8 mouse cellular contexts compared by ENCODE assay signal in the genomic region with DNA sequence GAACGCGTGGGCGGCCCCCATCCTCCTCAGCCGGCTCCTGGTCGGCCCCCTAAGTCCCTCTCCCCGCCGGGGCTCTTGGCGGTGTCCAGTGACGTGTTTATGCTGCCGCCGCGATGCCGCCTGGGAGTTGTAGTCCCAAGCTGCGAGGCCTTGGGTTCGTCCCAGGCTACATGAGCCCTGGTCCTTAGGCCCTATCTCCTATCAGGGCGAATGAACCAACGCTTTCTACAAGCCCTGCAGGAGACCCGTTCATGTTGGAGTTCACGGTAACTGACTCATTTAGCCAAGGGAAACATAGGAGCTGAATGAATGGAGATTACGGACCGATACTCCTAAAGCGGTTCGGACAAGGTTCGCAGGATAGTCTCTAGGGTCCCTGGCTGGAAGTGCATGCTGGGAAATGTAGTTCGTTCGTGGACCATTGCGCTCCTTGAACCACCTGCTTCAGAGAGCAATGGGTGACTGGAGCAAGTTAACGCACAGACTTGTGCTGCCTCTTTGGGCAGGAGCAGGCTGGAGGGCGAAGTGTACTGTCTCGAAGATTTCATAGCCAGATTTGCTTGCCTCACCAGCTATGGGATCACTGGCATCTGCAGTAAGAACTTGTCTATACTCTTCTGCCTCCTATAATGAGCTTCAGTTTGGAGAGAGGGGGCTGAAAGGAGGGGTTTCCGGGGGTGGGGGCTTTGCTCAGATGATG. TPM values are rescaled to one million over a fixed set of nuclear protein-coding genes. Genes with fewer than 3 reads are reported as not detected.
DNase-seq lines count a peak whose midpoint lies in the region; ATAC-seq and TF ChIP-seq lines count a peak whose summit lies in the region.

A gene (minus strand): TSS at position 77 of the 700 bp plus-strand sequence.

- peak within 1 kb of the TSS; percentile 94 for H3K9ac ChIP-seq in forebrain, embryonic 16.5 days (replicated peaks; ENCODE audit: low read depth, low read length)
- peak within 1 kb of the TSS; percentile 76 for H3K9ac ChIP-seq in lung, embryonic 14.5 days

- intact Hi-C loops in heart, postnatal 36 days (cut with DNase I): loop anchor here (5.0 kb wide), 1 partner anchor 317 kb away; a partner anchor contains a TSS

- H3K36me3 ChIP-seq in G1E (replicated peaks): peaks cover 51% of the 10 kb centered on the region
- no peaks in the 10 kb centered on the region for H3K36me3 ChIP-seq in forebrain, embryonic 16.5 days (ENCODE audit: control insufficient read depth, insufficient read depth)
- 0 out of 2 replicates have a peak, but pooled peaks cover 8% of the 10 kb centered on the region for H3K36me3 ChIP-seq in lung, embryonic 14.5 days (ENCODE audit: insufficient read depth)
- H3K36me3 ChIP-seq in thymus, adult 2 months (ENCODE audit: control insufficient read depth, insufficient read depth, low read length): no peaks in the 10 kb centered on the region

- peak within 1 kb of the TSS; percentile 78 for H3K4me3 ChIP-seq in G1E (ENCODE audit: low read depth, low read length)
- peak within 1 kb of the TSS; percentile 88 for H3K4me3 ChIP-seq in forebrain, embryonic 16.5 days (replicated peaks; ENCODE audit: low read length)
- peak within 1 kb of the TSS; percentile 86 for H3K4me3 ChIP-seq in layer of hippocampus, adult 2 months
- peak within 1 kb of the TSS; percentile 87 for H3K4me3 ChIP-seq in lung, embryonic 14.5 days (ENCODE audit: low read depth, low read length)
- peak within 1 kb of the TSS; percentile 82 for H3K4me3 ChIP-seq in olfactory bulb, adult 2 months (ENCODE audit: insufficient read depth, low read depth, low read length)
- peak within 1 kb of the TSS; percentile 60 for H3K4me3 ChIP-seq in thymus, adult 2 months (ENCODE audit: control insufficient read depth, insufficient read depth, low read length)

- H3K9me3 ChIP-seq in G1E (replicated peaks): no peaks in the 10 kb centered on the region
- no peaks in the 10 kb centered on the region for H3K9me3 ChIP-seq in forebrain, embryonic 16.5 days (ENCODE audit: control insufficient read depth, low read length)
- H3K9me3 ChIP-seq in lung, embryonic 14.5 days (ENCODE audit: low read depth, low read length): no peaks in the 10 kb centered on the region

- peak within 1 kb of the TSS; percentile 99 for H3K4me2 ChIP-seq in forebrain, embryonic 16.5 days (ENCODE audit: low read length)
- H3K4me2 ChIP-seq in lung, embryonic 14.5 days: peak within 1 kb of the TSS; percentile 99

- peak within 1 kb of the TSS; percentile 95 for H3K27ac ChIP-seq in forebrain, embryonic 16.5 days (ENCODE audit: low read length)
- H3K27ac ChIP-seq in layer of hippocampus, adult 2 months: peak within 1 kb of the TSS; percentile 96
- H3K27ac ChIP-seq in lung, embryonic 14.5 days (ENCODE audit: low read depth): peak within 1 kb of the TSS; percentile 91
- peak within 1 kb of the TSS; percentile 93 for H3K27ac ChIP-seq in olfactory bulb, adult 2 months (ENCODE audit: insufficient read depth, low read depth, low read length)
- H3K27ac ChIP-seq in thymus, adult 2 months (ENCODE audit: control insufficient read depth, insufficient read depth, low read length): peak within 1 kb of the TSS; percentile 68

- H3K27me3 ChIP-seq in G1E (ENCODE audit: insufficient read depth, low read length): no peaks in the 10 kb centered on the region
- H3K27me3 ChIP-seq in forebrain, embryonic 16.5 days (replicated peaks; ENCODE audit: control insufficient read depth, insufficient read depth, low read length): no peaks in the 10 kb centered on the region
- H3K27me3 ChIP-seq in lung, embryonic 14.5 days (ENCODE audit: insufficient read depth, low read length): no peaks in the 10 kb centered on the region
- no peaks in the 10 kb centered on the region for H3K27me3 ChIP-seq in thymus, adult 2 months (ENCODE audit: control insufficient read depth, insufficient read depth, low read length)

- no peak; the same call in 1 of the 2 replicates for TF ChIP-seq POLR2A in olfactory bulb, adult 2 months (IDR thresholded peaks at IDR 0.05; ENCODE audit: insufficient read depth, low read depth, low read length)
- TF ChIP-seq POLR2A in thymus, adult 2 months (IDR thresholded peaks at IDR 0.05; ENCODE audit: control insufficient read depth, extremely low read depth, insufficient read depth, low read length, poor library complexity): peak; percentile 60; the same call in 1 of the 2 replicates

- TF ChIP-seq CTCF in G1E (IDR thresholded peaks at IDR 0.05; ENCODE audit: low read depth, low read length): no peak
- TF ChIP-seq CTCF in layer of hippocampus, adult 2 months (conservative IDR thresholded peaks at IDR 0.05): no peak
- no peak for TF ChIP-seq CTCF in lung, embryonic 14.5 days (IDR thresholded peaks at IDR 0.05; ENCODE audit: low read depth)
- no peak for TF ChIP-seq CTCF in olfactory bulb, adult 2 months (IDR thresholded peaks at IDR 0.05; ENCODE audit: insufficient read depth, low read depth, low read length)
- 0 out of 2 replicates have a peak, but pooled peaks have one; percentile 2 for TF ChIP-seq CTCF in thymus, adult 2 months (IDR thresholded peaks at IDR 0.05; ENCODE audit: borderline replicate concordance, control insufficient read depth, extremely low read depth, insufficient read depth, low read length, poor library complexity)

- peak; percentile 96 for ATAC-seq in G1E (ENCODE audit: extremely low read depth, insufficient number of reproducible peaks, low FRiP score, poor library complexity, severe bottlenecking)
- ATAC-seq in forebrain, embryonic 16.5 days: peak; percentile 99
- ATAC-seq in lung, embryonic 14.5 days (ENCODE audit: insufficient read depth): peak; percentile 99

- H3K4me1 ChIP-seq in G1E (ENCODE audit: insufficient read depth, low read depth, low read length): peaks cover 39% of the 10 kb centered on the region
- H3K4me1 ChIP-seq in forebrain, embryonic 16.5 days (replicated peaks; ENCODE audit: control insufficient read depth, insufficient read depth, low read length): peaks cover 39% of the 10 kb centered on the region
- peaks cover 12% of the 10 kb centered on the region; the same call in 1 of the 2 replicates for H3K4me1 ChIP-seq in lung, embryonic 14.5 days (ENCODE audit: insufficient read depth)
- peaks cover 25% of the 10 kb centered on the region for H3K4me1 ChIP-seq in olfactory bulb, adult 2 months (ENCODE audit: control insufficient read depth, insufficient read depth, low read length)
- peaks cover 22% of the 10 kb centered on the region for H3K4me1 ChIP-seq in thymus, adult 2 months (replicated peaks; ENCODE audit: control insufficient read depth, insufficient read depth, low read length)

- peak; percentile 94 for DNase-seq in G1E (ENCODE audit: low spot score)
- peak; percentile 96 to 97 for DNase-seq in cerebellum, adult 18-20 months
- peak; percentile 95 to 96 for DNase-seq in heart, postnatal 36 days
- peak; percentile 94 to 95 for DNase-seq in layer of hippocampus, adult 2 months (ENCODE audit: low spot score in 2 of 2)
- peak; percentile 97 for DNase-seq in lung, embryonic 14.5 days
- peak; percentile 96 for DNase-seq in thymus, adult 2 months

- under 1% methylated on average over 31 of the region's 31 CpGs for whole genome bisulfite sequencing in forebrain, embryonic 16.5 days
- WGBS in lung, embryonic 14.5 days: under 1% methylated on average over 31 of the region's 31 CpGs
- WGBS in olfactory bulb, adult 2 months: under 1% methylated on average over 31 of the region's 31 CpGs
- under 1% methylated on average over 31 of the region's 31 CpGs for WGBS in thymus, adult 2 months

RNA-seq across cellular contexts. Expression of the gene that starts here (rescaled TPM):
- total RNA-seq in G1E (2014; fragmentation: Nextera tagmentation) (5.9 and 8.0 TPM in 2 replicates), G1E (2017) (8.6 and 10.8 TPM in 2 replicates)
- polyA plus RNA-seq in G1E (2012): 25.1 and 34.7 TPM in 2 replicates
- polyA plus RNA-seq in forebrain, embryonic 16.5 days (2015; fragmentation: Nextera tagmentation; extraction: Ambion mirVana): 10.6 and 14.3 TPM in 2 replicates
- total RNA-seq in heart, postnatal 36 days (2021): 10 to 100 TPM; 20.6 to 23.1 TPM
- 100 to 1,000 TPM; 180 TPM for total RNA-seq in layer of hippocampus, adult 2 months (2021)
- 6.9 and 7.3 TPM in 2 replicates for polyA plus RNA-seq in lung, embryonic 14.5 days (2014; fragmentation: Nextera tagmentation; extraction: Ambion mirVana)
- polyA plus RNA-seq in olfactory bulb, adult 2 months (2012; ENCODE audit: insufficient read depth, insufficient read length, low replicate concordance, missing spikeins): not detected in 2 replicates
- 24.7 and 30.0 TPM in 2 replicates for polyA plus RNA-seq in thymus, adult 2 months (2012; rRNA removed)

Comparison
In these comparisons a context has a peak if more than half of its experiments do, and no peak if none do; other contexts are left out.
1. Peak in every context shown above with its lines: DNase-seq, ATAC-seq, H3K4me3 ChIP-seq and H3K27ac ChIP-seq.
2. RNA of the gene that starts here (total RNA-seq): 180 TPM in layer of hippocampus, adult 2 months; 20.6 to 23.1 TPM in heart, postnatal 36 days and 5.9 to 10.8 TPM in G1E; every median in the first group is over 4 times any median in the second.